Mouse (Mus musculus): ENCODE data around the gene Mrc1. TPM values are rescaled to one million over a fixed set of nuclear protein-coding genes. Genes with fewer than 3 reads are reported as not detected.

Mrc1 gene
- polyA plus RNA-seq, 1 experiment from 2014 or later: 4.9 TPM

DNA sequence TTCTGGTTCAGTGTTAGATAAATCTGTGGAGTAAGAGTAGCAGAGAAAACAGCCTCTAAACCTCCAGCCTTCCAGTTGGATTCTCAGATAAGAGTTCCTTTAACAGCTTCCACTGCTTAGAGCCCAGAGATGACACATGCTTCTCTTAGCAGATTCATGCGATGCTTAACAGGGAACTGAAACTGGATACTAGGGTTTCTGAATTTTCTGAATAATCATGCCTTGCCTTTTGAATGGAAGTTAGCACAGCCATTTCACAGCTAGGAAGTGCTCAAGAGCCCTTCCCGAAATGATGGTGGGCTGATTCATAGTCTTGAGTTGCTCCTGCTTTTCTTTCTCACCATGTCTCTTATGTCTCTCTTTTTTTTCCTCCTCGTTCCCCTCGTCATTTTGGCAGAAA lies 22.4 kb upstream of the Mrc1 start:
- no peaks in the 10 kb centered on the region for H3K9me3 ChIP-seq (replicated peaks; ENCODE audit: control insufficient read depth, low read length)
- WGBS: 54% methylated on average over 4 of the region's 4 CpGs
- ATAC-seq (replicated peaks; ENCODE audit: extremely low read depth, insufficient read depth, low FRiP score): no peak
- H3K9ac ChIP-seq (ENCODE audit: low read length): no peak overlapping the region
- H3K27ac ChIP-seq (ENCODE audit: low read length): no peak overlapping the region
- no peak overlapping the region for H3K4me2 ChIP-seq (ENCODE audit: low read depth, low read length)
- no peak overlapping the region for H3K4me3 ChIP-seq (ENCODE audit: low read length)
- H3K36me3 ChIP-seq (ENCODE audit: control insufficient read depth, insufficient read depth): no peaks in the 10 kb centered on the region
- no peaks in the 10 kb centered on the region for H3K27me3 ChIP-seq (ENCODE audit: control insufficient read depth, insufficient read depth, low read length)
- H3K4me1 ChIP-seq (ENCODE audit: control insufficient read depth, insufficient read depth, low read length): no peaks in the 10 kb centered on the region

DNA sequence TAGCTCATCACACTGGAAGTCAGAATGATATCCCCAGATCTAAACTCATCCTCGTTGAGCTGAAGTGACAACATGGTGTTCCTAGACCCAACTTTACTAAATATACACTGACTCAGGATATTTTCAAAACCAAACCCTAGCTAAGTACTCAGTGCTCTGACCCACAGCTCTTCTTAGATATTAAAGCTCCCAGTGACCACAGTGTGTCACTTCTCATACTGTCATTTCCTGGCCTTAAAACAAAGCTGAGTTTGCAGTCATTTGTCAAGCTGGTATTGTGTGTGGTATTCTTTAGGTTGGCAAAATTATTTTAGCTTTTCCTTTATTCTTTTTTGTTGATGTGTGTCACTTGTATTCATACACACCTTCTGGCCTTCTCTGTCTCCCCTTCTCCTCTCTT lies 18.5 kb upstream of the Mrc1 start:
- no peak overlapping the region for H3K4me3 ChIP-seq (ENCODE audit: low read length)
- no peak overlapping the region for H3K27ac ChIP-seq (ENCODE audit: low read length)
- no peak overlapping the region for H3K4me2 ChIP-seq (ENCODE audit: low read depth, low read length)
- 84% methylated on average over 1 of the region's 1 CpGs for WGBS
- H3K36me3 ChIP-seq (ENCODE audit: control insufficient read depth, insufficient read depth): no peaks in the 10 kb centered on the region
- H3K27me3 ChIP-seq (ENCODE audit: control insufficient read depth, insufficient read depth, low read length): no peaks in the 10 kb centered on the region
- H3K9me3 ChIP-seq (replicated peaks; ENCODE audit: control insufficient read depth, low read length): no peaks in the 10 kb centered on the region
- H3K4me1 ChIP-seq (ENCODE audit: control insufficient read depth, insufficient read depth, low read length): no peaks in the 10 kb centered on the region
- H3K9ac ChIP-seq (ENCODE audit: low read length): no peak overlapping the region
- ATAC-seq (replicated peaks; ENCODE audit: extremely low read depth, insufficient read depth, low FRiP score): no peak

DNA sequence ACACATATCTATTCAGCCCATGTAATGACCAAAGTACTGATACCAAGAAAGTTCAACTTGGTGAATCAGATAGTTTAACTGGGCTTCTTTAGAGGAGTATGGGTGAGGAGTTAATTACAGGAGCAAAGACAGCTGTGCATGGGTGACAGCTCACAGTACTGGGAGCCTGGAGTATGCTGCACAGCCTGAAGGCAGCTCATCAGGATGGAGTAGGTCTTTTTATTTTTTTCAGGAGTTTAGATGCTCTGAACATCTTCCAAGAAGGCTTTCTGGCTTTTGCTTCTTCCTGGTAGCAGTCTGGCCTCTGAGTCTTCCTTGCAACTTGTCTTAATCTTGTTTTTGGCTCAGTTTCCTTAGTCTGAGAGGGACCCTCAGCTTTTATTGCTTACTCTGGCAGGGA lies 17.6 kb upstream of the Mrc1 start:
- H3K9me3 ChIP-seq (replicated peaks; ENCODE audit: control insufficient read depth, low read length): no peaks in the 10 kb centered on the region
- H3K9ac ChIP-seq (ENCODE audit: low read length): no peak overlapping the region
- ATAC-seq (replicated peaks; ENCODE audit: extremely low read depth, insufficient read depth, low FRiP score): no peak
- no peak overlapping the region for H3K4me3 ChIP-seq (ENCODE audit: low read length)
- no peak overlapping the region for H3K4me2 ChIP-seq (ENCODE audit: low read depth, low read length)
- no peak overlapping the region for H3K27ac ChIP-seq (ENCODE audit: low read length)
- H3K36me3 ChIP-seq (ENCODE audit: control insufficient read depth, insufficient read depth): no peaks in the 10 kb centered on the region
- H3K4me1 ChIP-seq (ENCODE audit: control insufficient read depth, insufficient read depth, low read length): no peaks in the 10 kb centered on the region
- no peaks in the 10 kb centered on the region for H3K27me3 ChIP-seq (ENCODE audit: control insufficient read depth, insufficient read depth, low read length)

GRCm38 (mm10) chr2:14214764-14215163 lies 14.4 kb upstream of the Mrc1 start:
- Histone ChIP-seq H3K4me3 (ENCODE audit: low read length) (no peak overlapping the region), H3K27me3 (ENCODE audit: control insufficient read depth, insufficient read depth, low read length) (no peaks in the 10 kb centered on the region), H3K4me2 (ENCODE audit: low read depth, low read length) (no peak overlapping the region), H3K9ac (ENCODE audit: low read length) (no peak overlapping the region), H3K36me3 (ENCODE audit: control insufficient read depth, insufficient read depth) (no peaks in the 10 kb centered on the region), H3K27ac (ENCODE audit: low read length) (no peak overlapping the region), H3K9me3 (replicated peaks; ENCODE audit: control insufficient read depth, low read length) (no peaks in the 10 kb centered on the region), H3K4me1 (ENCODE audit: control insufficient read depth, insufficient read depth, low read length) (no peaks in the 10 kb centered on the region)
- 72% methylated on average over 3 of the region's 3 CpGs for WGBS
- no peak for ATAC-seq (replicated peaks; ENCODE audit: extremely low read depth, insufficient read depth, low FRiP score)

GRCm38 (mm10) chr2:14216653-14217052 lies 12.5 kb upstream of the Mrc1 start:
- no peaks in the 10 kb centered on the region for H3K36me3 ChIP-seq (ENCODE audit: control insufficient read depth, insufficient read depth)
- no peak overlapping the region for H3K9ac ChIP-seq (ENCODE audit: low read length)
- no peaks in the 10 kb centered on the region for H3K27me3 ChIP-seq (ENCODE audit: control insufficient read depth, insufficient read depth, low read length)
- 71% methylated on average over 3 of the region's 3 CpGs for WGBS
- no peaks in the 10 kb centered on the region for H3K9me3 ChIP-seq (replicated peaks; ENCODE audit: control insufficient read depth, low read length)
- H3K4me3 ChIP-seq (ENCODE audit: low read length): no peak overlapping the region
- H3K4me2 ChIP-seq (ENCODE audit: low read depth, low read length): no peak overlapping the region
- no peaks in the 10 kb centered on the region for H3K4me1 ChIP-seq (ENCODE audit: control insufficient read depth, insufficient read depth, low read length)
- ATAC-seq (replicated peaks; ENCODE audit: extremely low read depth, insufficient read depth, low FRiP score): no peak
- H3K27ac ChIP-seq (ENCODE audit: low read length): no peak overlapping the region

DNA sequence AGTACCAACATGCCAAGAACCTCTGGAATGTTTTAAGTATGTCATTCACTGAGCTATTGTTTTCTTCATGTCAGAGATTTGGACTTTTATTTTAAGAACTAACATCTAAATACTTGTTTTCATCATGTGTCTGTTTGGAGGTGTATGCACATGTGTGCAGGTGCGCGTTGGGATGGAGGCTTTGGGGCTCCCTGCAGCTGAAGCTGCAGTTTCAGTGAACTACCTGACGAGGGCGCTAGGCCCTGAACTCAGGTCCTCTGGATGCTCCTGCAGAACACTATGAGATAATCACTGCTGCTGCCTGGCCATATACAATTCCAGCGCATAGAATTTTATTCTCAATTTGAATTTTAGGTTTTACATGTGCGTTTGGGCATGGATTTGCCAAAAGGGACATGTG lies 11.1 kb upstream of the Mrc1 start:
- no peak overlapping the region for H3K4me2 ChIP-seq (ENCODE audit: low read depth, low read length)
- no peaks in the 10 kb centered on the region for H3K9me3 ChIP-seq (replicated peaks; ENCODE audit: control insufficient read depth, low read length)
- H3K36me3 ChIP-seq (ENCODE audit: control insufficient read depth, insufficient read depth): no peaks in the 10 kb centered on the region
- no peak for ATAC-seq (replicated peaks; ENCODE audit: extremely low read depth, insufficient read depth, low FRiP score)
- H3K27me3 ChIP-seq (ENCODE audit: control insufficient read depth, insufficient read depth, low read length): no peaks in the 10 kb centered on the region
- 75% methylated on average over 6 of the region's 6 CpGs for WGBS
- H3K9ac ChIP-seq (ENCODE audit: low read length): no peak overlapping the region
- H3K4me1 ChIP-seq (ENCODE audit: control insufficient read depth, insufficient read depth, low read length): peaks cover 6% of the 10 kb centered on the region; the same call in 1 of the 2 replicates
- no peak overlapping the region for H3K27ac ChIP-seq (ENCODE audit: low read length)
- no peak overlapping the region for H3K4me3 ChIP-seq (ENCODE audit: low read length)

- 78% methylated on average over 3 of the region's 4 CpGs for WGBS
- no peak for ATAC-seq (replicated peaks; ENCODE audit: extremely low read depth, insufficient read depth, low FRiP score)
- Histone ChIP-seq H3K9me3 (replicated peaks; ENCODE audit: control insufficient read depth, low read length) (no peaks in the 10 kb centered on the region), H3K4me3 (ENCODE audit: low read length) (no peak overlapping the region), H3K4me1 (ENCODE audit: control insufficient read depth, insufficient read depth, low read length) (peaks cover 6% of the 10 kb centered on the region; the same call in 1 of the 2 replicates), H3K27me3 (ENCODE audit: control insufficient read depth, insufficient read depth, low read length) (no peaks in the 10 kb centered on the region), H3K27ac (ENCODE audit: low read length) (no peak overlapping the region), H3K9ac (ENCODE audit: low read length) (no peak overlapping the region), H3K4me2 (ENCODE audit: low read depth, low read length) (no peak overlapping the region), H3K36me3 (ENCODE audit: control insufficient read depth, insufficient read depth) (no peaks in the 10 kb centered on the region)
Measured at GRCm38 (mm10) chr2:14224387-14224786, 4.8 kb upstream of the Mrc1 start.

DNA sequence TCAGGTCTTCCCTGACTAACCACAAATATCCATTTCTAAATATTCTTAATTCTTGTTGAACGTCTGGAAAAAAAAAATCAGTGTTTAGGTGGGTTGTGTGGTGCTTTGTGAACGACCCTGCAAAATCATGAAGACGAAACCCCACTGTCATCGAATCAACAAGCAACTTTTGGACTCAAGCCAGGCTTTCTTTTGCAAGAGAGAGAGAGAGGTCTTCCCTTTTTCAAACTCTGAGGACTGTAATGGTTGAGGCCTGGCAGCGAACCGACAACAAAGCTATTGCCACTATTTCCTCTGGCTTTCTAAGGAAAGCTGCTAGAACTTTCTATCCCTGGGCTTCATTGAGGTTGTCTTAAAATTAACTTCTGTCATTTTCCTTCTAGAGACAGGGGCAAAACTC lies 697 bp upstream of the Mrc1 start:
- Histone ChIP-seq H3K9me3 (replicated peaks; ENCODE audit: control insufficient read depth, low read length) (no peaks in the 10 kb centered on the region), H3K4me1 (ENCODE audit: control insufficient read depth, insufficient read depth, low read length) (no peaks in the 10 kb centered on the region), H3K36me3 (ENCODE audit: control insufficient read depth, insufficient read depth) (no peaks in the 10 kb centered on the region), H3K4me3 (ENCODE audit: low read length) (no peak overlapping the region), H3K4me2 (ENCODE audit: low read depth, low read length) (no peak overlapping the region), H3K27ac (ENCODE audit: low read length) (no peak overlapping the region), H3K27me3 (ENCODE audit: control insufficient read depth, insufficient read depth, low read length) (no peaks in the 10 kb centered on the region), H3K9ac (ENCODE audit: low read length) (no peak overlapping the region)
- no peak for ATAC-seq (replicated peaks; ENCODE audit: extremely low read depth, insufficient read depth, low FRiP score)
- 61% methylated on average over 6 of the region's 6 CpGs for WGBS

DNA sequence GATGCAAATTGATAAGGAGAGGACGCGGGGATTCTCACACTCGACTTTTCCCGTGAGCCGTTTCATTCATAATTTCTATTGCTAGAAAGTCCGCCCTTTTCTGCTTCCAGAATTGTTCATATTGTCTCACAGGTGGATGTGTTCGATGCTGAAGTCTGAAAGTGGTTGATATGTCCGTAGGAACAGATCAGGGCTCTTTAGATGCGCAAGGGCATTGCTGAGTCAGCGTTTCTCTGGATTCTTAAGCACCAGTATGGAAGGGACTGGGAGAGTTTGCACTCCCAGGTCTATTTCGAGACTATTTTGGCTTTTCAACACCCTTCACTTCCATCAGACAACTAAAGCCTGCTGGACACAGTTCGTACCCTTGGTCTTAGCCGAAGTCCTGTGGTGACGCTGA lies 787 bp downstream of the Mrc1 start:
- Histone ChIP-seq H3K9me3 (replicated peaks; ENCODE audit: control insufficient read depth, low read length) (no peaks in the 10 kb centered on the region), H3K27ac (ENCODE audit: low read length) (no peak overlapping the region), H3K4me3 (ENCODE audit: low read length) (no peak overlapping the region), H3K4me2 (ENCODE audit: low read depth, low read length) (no peak overlapping the region), H3K36me3 (ENCODE audit: control insufficient read depth, insufficient read depth) (no peaks in the 10 kb centered on the region), H3K9ac (ENCODE audit: low read length) (no peak overlapping the region), H3K27me3 (ENCODE audit: control insufficient read depth, insufficient read depth, low read length) (no peaks in the 10 kb centered on the region), H3K4me1 (ENCODE audit: control insufficient read depth, insufficient read depth, low read length) (no peaks in the 10 kb centered on the region)
- WGBS: 66% methylated on average over 14 of the region's 14 CpGs
- no peak for ATAC-seq (replicated peaks; ENCODE audit: extremely low read depth, insufficient read depth, low FRiP score)

DNA sequence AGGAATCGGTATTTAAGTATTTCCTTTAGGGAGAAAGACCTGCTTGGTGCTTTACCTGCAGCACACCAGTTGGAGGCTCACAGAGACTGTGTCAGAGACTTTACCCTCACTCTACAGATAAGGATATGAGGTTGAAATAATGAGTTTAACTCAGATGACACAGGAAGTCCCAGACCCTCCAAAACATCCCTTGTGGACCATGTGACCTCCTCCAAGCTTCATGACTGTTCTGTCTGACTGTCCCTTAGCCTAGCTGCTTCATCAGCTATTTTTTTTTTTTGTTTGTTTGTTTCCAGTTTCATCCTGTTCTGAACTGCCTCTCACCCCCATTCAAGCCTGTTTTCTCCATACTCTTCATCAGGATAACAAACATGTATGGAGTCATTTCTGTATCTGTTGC lies 3.7 kb downstream of the Mrc1 start:
- no peak overlapping the region for H3K4me3 ChIP-seq (ENCODE audit: low read length)
- H3K36me3 ChIP-seq (ENCODE audit: control insufficient read depth, insufficient read depth): no peaks in the 10 kb centered on the region
- no peak overlapping the region for H3K4me2 ChIP-seq (ENCODE audit: low read depth, low read length)
- no peak overlapping the region for H3K27ac ChIP-seq (ENCODE audit: low read length)
- ATAC-seq (replicated peaks; ENCODE audit: extremely low read depth, insufficient read depth, low FRiP score): no peak
- no peak overlapping the region for H3K9ac ChIP-seq (ENCODE audit: low read length)
- 77% methylated on average over 1 of the region's 1 CpGs for WGBS
- H3K27me3 ChIP-seq (ENCODE audit: control insufficient read depth, insufficient read depth, low read length): no peaks in the 10 kb centered on the region
- H3K4me1 ChIP-seq (ENCODE audit: control insufficient read depth, insufficient read depth, low read length): no peaks in the 10 kb centered on the region
- no peaks in the 10 kb centered on the region for H3K9me3 ChIP-seq (replicated peaks; ENCODE audit: control insufficient read depth, low read length)

Data from heart, embryonic 16.5 days (tissue).